Mouse (Mus musculus): ENCODE results near the gene 4930415O20Rik. TPM values are rescaled to one million over a fixed set of nuclear protein-coding genes. Genes with fewer than 3 reads are reported as not detected.
A peak's percentile ranks its signal among the peaks of the same experiment; 100 is the strongest.

Gene 4930415O20Rik
- polyA plus RNA-seq, 1 experiment, result not detected

GRCm38 (mm10) chr15:98602921-98603458, 32.2 kb downstream of the 4930415O20Rik start:
- Histone ChIP-seq H3K36me3 (ENCODE audit: control insufficient read depth, insufficient read depth, low read length) (no peaks in the 10 kb centered on the region), H3K4me3 (ENCODE audit: extremely low read depth, insufficient read depth, insufficient read length) (no peak overlapping the region; the same call in 1 of the 2 replicates), H3K27me3 (ENCODE audit: control insufficient read depth, insufficient read depth, low read length) (no peaks in the 10 kb centered on the region), H3K4me1 (ENCODE audit: control insufficient read depth, insufficient read depth, insufficient read length) (no peaks in the 10 kb centered on the region; the same call in 1 of the 2 replicates), H3K27ac (ENCODE audit: insufficient read depth, low read length) (peak overlapping the region; percentile 31; the same call in 1 of the 2 replicates)
- TF ChIP-seq POLR2A (IDR thresholded peaks at IDR 0.05; ENCODE audit: low read depth, low read length) (no peak), CTCF (IDR thresholded peaks at IDR 0.05; ENCODE audit: extremely low read depth, insufficient read depth, insufficient read length, insufficient replicate concordance) (no peak)
- 77% methylated on average over 4 of the region's 4 CpGs for WGBS
- no peak for DNase-seq (ENCODE audit: low read depth in 1 of 2, low spot score in 2 of 2)

GRCm38 (mm10) chr15:98604041-98604575, 33.3 kb downstream of the 4930415O20Rik start:
- H3K4me3 ChIP-seq (ENCODE audit: extremely low read depth, insufficient read depth, insufficient read length), result no peak overlapping the region

GRCm38 (mm10) chr15:98606051-98606536, 35.3 kb downstream of the 4930415O20Rik start:
- no peak for DNase-seq (ENCODE audit: low read depth in 1 of 2, low spot score in 2 of 2)
- no peaks in the 10 kb centered on the region; the same call in 1 of the 2 replicates for H3K4me1 ChIP-seq (ENCODE audit: control insufficient read depth, insufficient read depth, insufficient read length)
- H3K27me3 ChIP-seq (ENCODE audit: control insufficient read depth, insufficient read depth, low read length), result peaks cover 10% of the 10 kb centered on the region
- peak overlapping the region; percentile 17; the same call in 1 of the 2 replicates for H3K27ac ChIP-seq (ENCODE audit: insufficient read depth, low read length)
- TF ChIP-seq POLR2A (IDR thresholded peaks at IDR 0.05; ENCODE audit: low read depth, low read length), result no peak
- no peak for TF ChIP-seq CTCF (IDR thresholded peaks at IDR 0.05; ENCODE audit: extremely low read depth, insufficient read depth, insufficient read length, insufficient replicate concordance)
- 78% methylated on average over 12 of the region's 12 CpGs for WGBS
- H3K36me3 ChIP-seq (ENCODE audit: control insufficient read depth, insufficient read depth, low read length), result no peaks in the 10 kb centered on the region
- no peak overlapping the region for H3K4me3 ChIP-seq (ENCODE audit: extremely low read depth, insufficient read depth, insufficient read length)

More at GRCm38 (mm10) chr15:98604041-98604575, 33.3 kb downstream of the 4930415O20Rik start:
- WGBS, result 96% methylated on average over 24 of the region's 24 CpGs
- TF ChIP-seq CTCF (IDR thresholded peaks at IDR 0.05; ENCODE audit: extremely low read depth, insufficient read depth, insufficient read length, insufficient replicate concordance) (no peak), POLR2A (IDR thresholded peaks at IDR 0.05; ENCODE audit: low read depth, low read length) (no peak)
- Histone ChIP-seq H3K36me3 (ENCODE audit: control insufficient read depth, insufficient read depth, low read length) (no peaks in the 10 kb centered on the region), H3K27me3 (ENCODE audit: control insufficient read depth, insufficient read depth, low read length) (peaks cover 5% of the 10 kb centered on the region), H3K4me1 (ENCODE audit: control insufficient read depth, insufficient read depth, insufficient read length) (no peaks in the 10 kb centered on the region; the same call in 1 of the 2 replicates), H3K27ac (ENCODE audit: insufficient read depth, low read length) (no peak overlapping the region)
- DNase-seq (ENCODE audit: low read depth in 1 of 2, low spot score in 2 of 2), result no peak

- H3K4me3 ChIP-seq (ENCODE audit: extremely low read depth, insufficient read depth, insufficient read length), result no peak overlapping the region
- H3K27me3 ChIP-seq (ENCODE audit: control insufficient read depth, insufficient read depth, low read length), result peaks cover 10% of the 10 kb centered on the region
- no peaks in the 10 kb centered on the region; the same call in 1 of the 2 replicates for H3K4me1 ChIP-seq (ENCODE audit: control insufficient read depth, insufficient read depth, insufficient read length)
- 87% methylated on average over 9 of the region's 9 CpGs for WGBS
- DNase-seq (ENCODE audit: low read depth in 1 of 2, low spot score in 2 of 2), result no peak
- no peaks in the 10 kb centered on the region for H3K36me3 ChIP-seq (ENCODE audit: control insufficient read depth, insufficient read depth, low read length)
- no peak overlapping the region; the same call in 1 of the 2 replicates for H3K27ac ChIP-seq (ENCODE audit: insufficient read depth, low read length)
- TF ChIP-seq POLR2A (IDR thresholded peaks at IDR 0.05; ENCODE audit: low read depth, low read length) (no peak), CTCF (IDR thresholded peaks at IDR 0.05; ENCODE audit: extremely low read depth, insufficient read depth, insufficient read length, insufficient replicate concordance) (no peak)
Observed at GRCm38 (mm10) chr15:98606739-98607138, 35.9 kb downstream of the 4930415O20Rik start.

- no peaks in the 10 kb centered on the region for H3K36me3 ChIP-seq (ENCODE audit: control insufficient read depth, insufficient read depth, low read length)
- no peak overlapping the region for H3K4me3 ChIP-seq (ENCODE audit: extremely low read depth, insufficient read depth, insufficient read length)
- H3K4me1 ChIP-seq (ENCODE audit: control insufficient read depth, insufficient read depth, insufficient read length), result no peaks in the 10 kb centered on the region; the same call in 1 of the 2 replicates
- 53% methylated on average over 4 of the region's 4 CpGs for WGBS
- no peak for DNase-seq (ENCODE audit: low read depth in 1 of 2, low spot score in 2 of 2)
- H3K27me3 ChIP-seq (ENCODE audit: control insufficient read depth, insufficient read depth, low read length), result peaks cover 10% of the 10 kb centered on the region
- no peak overlapping the region for H3K27ac ChIP-seq (ENCODE audit: insufficient read depth, low read length)
- TF ChIP-seq POLR2A (IDR thresholded peaks at IDR 0.05; ENCODE audit: low read depth, low read length) (no peak), CTCF (IDR thresholded peaks at IDR 0.05; ENCODE audit: extremely low read depth, insufficient read depth, insufficient read length, insufficient replicate concordance) (no peak)
Observed at GRCm38 (mm10) chr15:98607557-98607956, 36.8 kb downstream of the 4930415O20Rik start.

- H3K27me3 ChIP-seq (ENCODE audit: control insufficient read depth, insufficient read depth, low read length), result peaks cover 10% of the 10 kb centered on the region
- no peaks in the 10 kb centered on the region; the same call in 1 of the 2 replicates for H3K4me1 ChIP-seq (ENCODE audit: control insufficient read depth, insufficient read depth, insufficient read length)
- H3K36me3 ChIP-seq (ENCODE audit: control insufficient read depth, insufficient read depth, low read length), result no peaks in the 10 kb centered on the region
- 33% methylated on average over 10 of the region's 10 CpGs for WGBS
- peak overlapping the region; percentile 61; the same call in 1 of the 2 replicates for H3K4me3 ChIP-seq (ENCODE audit: extremely low read depth, insufficient read depth, insufficient read length)
- DNase-seq (ENCODE audit: low read depth in 1 of 2, low spot score in 2 of 2), result no peak
- H3K27ac ChIP-seq (ENCODE audit: insufficient read depth, low read length), result 0 out of 2 replicates have a peak overlapping the region, but pooled peaks have one; percentile 8
- no peak for TF ChIP-seq CTCF (IDR thresholded peaks at IDR 0.05; ENCODE audit: extremely low read depth, insufficient read depth, insufficient read length, insufficient replicate concordance)
- no peak for TF ChIP-seq POLR2A (IDR thresholded peaks at IDR 0.05; ENCODE audit: low read depth, low read length)
Observed at GRCm38 (mm10) chr15:98608058-98608783, 37.4 kb downstream of the 4930415O20Rik start.
